Mouse (Mus musculus) left cerebral cortex, postnatal 4 days (tissue): ENCODE measurements around the gene Lyzl6. TPM values are rescaled to one million over a fixed set of nuclear protein-coding genes. Genes with fewer than 3 reads are reported as not detected.

Experiments used
- DNase-seq: peaks from one replicate; pipeline ENCODE4 v3.0.0-alpha.2; 2022
- intact Hi-C: fragments of 180-260 bp; cut with DNase I; formaldehyde crosslinking; loops from one replicate; pipeline ENCODE4 v1.15.1; 2025
- total RNA-seq, 2 experiments: library from RNA; stranded (reverse); gene quantifications; 2 replicates each; pipeline ENCODE4 v1.2.3; 2021

The Lyzl6 gene
- total RNA-seq, 2 experiments from 2014 or later: not detected

- DNase-seq: no peak
- intact Hi-C loops: no loop called here
Measured at GRCm38 (mm10) chr11:103646301-103646700, 7.6 kb upstream of the Lyzl6 start.

GRCm38 (mm10) chr11:103645731-103646130 lies 7.0 kb upstream of the Lyzl6 start:
- no peak for DNase-seq
- intact Hi-C loops: no loop called here

DNA sequence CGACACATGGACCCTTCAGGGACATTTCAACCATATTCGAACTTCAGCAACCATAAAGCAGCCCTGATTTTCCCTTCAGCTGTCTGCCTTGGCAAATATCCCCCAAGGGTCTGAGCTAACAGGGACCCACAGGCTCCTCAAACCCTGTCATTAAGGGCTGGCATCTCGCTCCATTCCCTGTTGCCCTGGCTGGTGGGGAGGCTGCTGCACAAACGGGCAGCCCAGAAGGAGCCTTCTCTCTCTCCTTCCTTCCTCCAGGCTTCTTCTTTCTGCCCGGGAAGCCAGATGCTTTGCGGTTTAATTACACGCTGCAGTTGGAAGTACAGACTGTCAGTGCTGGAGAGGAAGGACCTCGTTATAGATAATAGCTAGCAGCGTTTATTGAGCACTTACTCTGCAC lies 4.5 kb upstream of the Lyzl6 start:
- no peak for DNase-seq
- intact Hi-C loops: no loop called here

DNA sequence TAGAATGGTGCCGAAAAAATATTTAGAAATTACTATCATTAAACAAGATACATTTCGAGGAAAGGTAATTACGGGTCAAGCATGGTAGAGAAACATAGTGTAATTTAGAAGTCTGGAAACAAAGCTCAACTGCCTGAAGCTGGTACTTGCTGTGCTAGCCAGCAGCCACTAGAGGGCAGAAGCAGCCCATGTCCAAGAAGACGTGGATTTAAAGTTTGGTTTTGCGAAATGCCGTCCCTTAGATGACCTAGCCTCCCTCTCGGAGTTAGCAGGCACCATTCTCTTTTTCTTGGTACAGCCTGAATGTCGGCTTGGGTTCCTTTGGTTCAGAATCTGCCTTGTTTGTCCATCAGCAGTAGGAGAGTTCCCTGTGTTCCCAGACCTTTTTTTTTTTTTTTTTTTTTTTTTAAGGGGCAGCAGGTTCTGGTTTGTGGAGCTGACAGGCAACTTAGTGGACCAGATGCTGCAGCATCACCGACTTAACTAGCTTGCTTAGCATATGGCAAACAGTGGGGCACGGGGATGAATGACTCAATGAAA lies 787 bp upstream of the Lyzl6 start:
- DNase-seq: peak; percentile 69
- intact Hi-C loops: no loop called here

- no peak for DNase-seq
- intact Hi-C loops: no loop called here
Measured at GRCm38 (mm10) chr11:103636261-103636660, 2.4 kb downstream of the Lyzl6 start.

DNA sequence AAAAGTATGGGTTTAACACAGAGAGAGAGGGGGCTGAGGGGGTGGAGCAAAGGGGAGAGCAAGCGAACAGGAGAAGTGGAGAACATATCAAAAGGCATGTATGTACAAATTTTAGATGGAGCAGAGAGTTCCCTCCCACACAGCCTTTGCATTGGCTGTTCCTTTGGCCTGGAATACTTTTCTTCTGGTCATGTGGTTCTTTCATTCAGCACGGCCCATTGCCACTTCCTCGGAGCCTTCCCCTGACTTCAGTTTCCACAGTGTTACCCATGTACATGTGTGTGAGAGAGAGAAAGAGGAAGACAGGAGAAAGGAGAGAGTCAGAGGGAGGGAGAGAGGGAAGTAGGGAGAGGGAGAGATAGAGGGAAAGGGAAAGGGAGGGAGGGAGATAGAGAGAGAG lies 3.2 kb downstream of the Lyzl6 start:
- intact Hi-C loops: no loop called here
- no peak for DNase-seq

- intact Hi-C loops: no loop called here
Measured at GRCm38 (mm10) chr11:103634806-103635205, 3.9 kb downstream of the Lyzl6 start.

DNA sequence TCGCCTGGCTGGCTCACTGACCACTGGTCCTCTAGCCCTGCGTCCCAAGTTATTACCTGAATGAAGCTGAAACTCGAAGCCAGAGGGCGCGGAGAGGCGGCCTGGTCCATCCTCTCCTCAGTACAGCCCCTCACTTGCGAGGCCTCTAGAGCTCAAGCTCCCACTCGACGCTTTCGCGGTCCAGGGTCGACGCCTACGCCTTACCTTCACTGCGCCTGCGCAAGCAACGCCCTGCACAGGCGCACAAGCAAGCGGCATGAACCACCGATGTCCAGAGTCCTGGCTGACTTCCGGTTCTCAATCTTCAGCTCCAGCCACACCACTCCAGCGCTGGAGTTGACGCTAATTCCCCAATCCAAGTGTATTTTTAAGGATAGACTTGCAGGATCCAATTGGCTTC lies 11.2 kb downstream of the Lyzl6 start:
- no peak for DNase-seq
- intact Hi-C loops: no loop called here

More at GRCm38 (mm10) chr11:103634806-103635205, 3.9 kb downstream of the Lyzl6 start:
- no peak for DNase-seq

GRCm38 (mm10) chr11:103621040-103621439 lies 17.6 kb downstream of the Lyzl6 start, which contains the start of gene Gm884:
Gene Gm884, minus strand, starts transcription at chr11:103621140.
- intact Hi-C loops: no loop called here
- no peak for DNase-seq

GRCm38 (mm10) chr11:103610772-103611171 lies 27.9 kb downstream of the Lyzl6 start:
- DNase-seq: no peak
- intact Hi-C loops: no loop called here

- intact Hi-C loops: no loop called here
Measured at GRCm38 (mm10) chr11:103606611-103607010, 32.1 kb downstream of the Lyzl6 start.

More at GRCm38 (mm10) chr11:103606611-103607010, 32.1 kb downstream of the Lyzl6 start:
- DNase-seq: no peak

Other genes starting within 250 kb of the Lyzl6 start
- gene Plekhm1, start 226.2 kb downstream of the Lyzl6 start, total RNA-seq: 10 to 100 TPM; 13.8 to 14.8 TPM
- not detected for gene Lrrc37a, start 134.3 kb downstream of the Lyzl6 start, total RNA-seq
- not detected for gene Gm884, start 17.8 kb downstream of the Lyzl6 start, total RNA-seq
- gene Rprml, start 10.7 kb upstream of the Lyzl6 start, total RNA-seq: 10 to 100 TPM; 51.6 to 64.6 TPM
- 10 to 100 TPM; 74.3 to 84.6 TPM for gene Gosr2, start 59.0 kb upstream of the Lyzl6 start, total RNA-seq
- not detected for gene Wnt9b, start 110.9 kb upstream of the Lyzl6 start, total RNA-seq
- gene Wnt3, start 135.3 kb upstream of the Lyzl6 start, total RNA-seq: 1 to 10 TPM; 2.5 to 2.8 TPM